Mouse (Mus musculus) gonadal fat pad, adult 2 months (tissue): Measurements from ENCODE around the gene Loxl1. TPM values are rescaled to one million over a fixed set of nuclear protein-coding genes. Genes with fewer than 3 reads are reported as not detected.

Experiments used
- DNase-seq: peaks from one replicate; pipeline ENCODE4 v3.0.0-alpha.2; 2012; ENCODE audit warnings: low read depth
- polyA plus RNA-seq: library from polyadenylated mRNA; depleted of rRNA; stranded (reverse); fragments of >200 nt; gene quantifications from 2 replicates; pipeline ENCODE4 v1.2.3, GENCODE M21; 2012

The Loxl1 gene
- polyA plus RNA-seq, 1 experiment = 74.1 TPM

DNA sequence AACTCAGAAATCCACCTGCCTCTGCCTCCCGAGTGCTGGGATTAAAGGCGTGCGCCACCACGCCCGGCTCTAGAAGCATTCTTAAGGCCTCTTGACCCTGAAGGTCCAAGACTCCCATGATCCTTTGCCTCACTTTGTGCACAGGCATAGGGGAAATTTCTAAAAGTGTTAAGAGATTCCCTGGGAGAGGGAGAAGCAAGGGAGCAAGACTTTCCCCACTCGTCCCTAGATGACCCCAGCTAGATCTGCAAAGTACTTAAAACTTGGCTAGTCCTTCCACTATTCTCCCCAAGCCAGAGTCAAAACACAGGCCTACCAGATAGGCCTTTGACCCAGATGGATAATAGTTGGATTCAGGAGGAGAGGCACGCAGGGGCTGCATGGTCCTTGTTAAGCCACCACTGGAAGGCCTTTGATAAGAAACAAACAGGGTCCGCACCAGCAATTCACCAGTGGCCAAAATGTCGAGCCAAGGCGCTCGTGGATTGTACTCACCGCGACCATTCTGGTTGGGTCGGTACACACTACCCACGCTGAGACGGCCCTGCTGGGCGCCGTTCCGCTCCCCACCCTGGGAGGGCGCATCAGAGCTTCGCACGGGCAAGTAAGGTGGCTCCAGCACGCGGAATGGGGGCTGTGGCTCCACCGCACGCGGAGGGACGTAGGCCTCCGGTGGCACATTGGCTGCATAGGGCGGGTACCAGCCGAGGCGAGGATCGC is 1.6 kb downstream of the Loxl1 start:
- no peak for DNase-seq

DNA sequence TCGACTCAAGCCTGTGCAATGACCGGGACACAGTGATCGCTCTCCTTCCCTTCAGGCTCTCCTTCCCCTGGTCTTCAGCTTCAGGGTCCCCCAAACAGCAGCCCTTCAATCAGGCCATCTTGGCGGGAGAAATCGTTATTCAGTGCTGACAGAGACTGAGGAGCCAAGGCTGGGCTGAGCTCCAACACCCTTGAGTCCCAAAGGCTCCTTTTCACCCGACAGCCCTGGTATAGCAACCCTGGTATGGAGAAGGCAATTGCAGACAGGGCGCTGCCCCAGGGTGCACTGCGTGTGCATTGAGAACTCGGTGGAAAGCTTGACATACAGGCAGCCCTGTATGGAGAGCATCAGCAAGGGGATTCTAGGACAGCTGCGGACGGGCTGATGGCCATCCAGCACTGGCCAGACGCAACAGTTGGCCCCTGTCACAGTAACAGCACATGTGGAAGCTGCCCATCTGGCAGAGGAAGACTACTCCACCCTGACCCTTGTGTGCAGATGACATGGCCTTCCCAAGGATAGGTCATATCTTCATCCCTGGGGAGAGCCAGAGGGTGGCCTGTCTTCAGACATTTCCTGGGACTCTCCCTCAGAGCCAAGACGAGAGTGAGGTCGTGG is 2.8 kb downstream of the Loxl1 start:
- DNase-seq = no peak

DNA sequence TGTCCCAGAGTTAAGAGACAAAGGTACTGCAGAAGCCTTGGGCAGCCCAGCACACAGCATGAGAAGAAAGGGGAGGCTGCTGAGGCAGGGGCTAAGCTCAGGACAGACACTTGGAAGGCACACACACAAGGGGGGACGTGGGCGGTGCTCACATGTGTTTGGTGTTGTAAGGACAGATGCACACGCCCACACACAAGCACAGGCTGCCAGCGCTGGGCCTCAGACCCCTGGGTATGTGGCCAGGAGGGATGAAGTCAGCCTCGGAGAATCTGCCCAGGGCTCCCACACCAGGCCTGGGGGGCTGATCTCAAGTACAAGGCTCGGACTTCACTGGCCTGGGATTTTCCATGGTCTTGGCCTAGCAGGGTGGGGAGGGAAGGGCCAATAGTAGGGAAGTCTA is 4.6 kb downstream of the Loxl1 start:
- DNase-seq = no peak

DNA sequence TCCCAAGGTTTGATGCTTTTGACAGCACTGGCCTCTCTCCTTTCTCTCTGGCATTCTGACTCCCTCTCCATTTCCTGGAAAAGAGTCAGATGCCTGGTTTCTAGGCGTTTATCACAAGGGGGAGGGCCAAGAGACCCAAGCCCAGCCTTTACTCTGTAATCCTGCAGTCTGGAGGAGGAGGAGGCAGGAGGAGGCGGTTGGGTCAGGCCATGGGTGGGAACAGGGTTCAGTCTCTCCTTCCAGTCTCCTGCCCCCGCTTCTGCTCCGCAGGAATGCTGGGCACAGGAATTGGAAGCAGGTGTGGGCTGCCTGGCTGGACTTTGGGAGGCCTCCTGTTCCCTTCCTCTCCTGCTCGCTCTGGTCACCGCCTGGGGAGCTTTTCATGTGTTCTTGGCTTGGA is 7.3 kb downstream of the Loxl1 start:
- DNase-seq = no peak

DNA sequence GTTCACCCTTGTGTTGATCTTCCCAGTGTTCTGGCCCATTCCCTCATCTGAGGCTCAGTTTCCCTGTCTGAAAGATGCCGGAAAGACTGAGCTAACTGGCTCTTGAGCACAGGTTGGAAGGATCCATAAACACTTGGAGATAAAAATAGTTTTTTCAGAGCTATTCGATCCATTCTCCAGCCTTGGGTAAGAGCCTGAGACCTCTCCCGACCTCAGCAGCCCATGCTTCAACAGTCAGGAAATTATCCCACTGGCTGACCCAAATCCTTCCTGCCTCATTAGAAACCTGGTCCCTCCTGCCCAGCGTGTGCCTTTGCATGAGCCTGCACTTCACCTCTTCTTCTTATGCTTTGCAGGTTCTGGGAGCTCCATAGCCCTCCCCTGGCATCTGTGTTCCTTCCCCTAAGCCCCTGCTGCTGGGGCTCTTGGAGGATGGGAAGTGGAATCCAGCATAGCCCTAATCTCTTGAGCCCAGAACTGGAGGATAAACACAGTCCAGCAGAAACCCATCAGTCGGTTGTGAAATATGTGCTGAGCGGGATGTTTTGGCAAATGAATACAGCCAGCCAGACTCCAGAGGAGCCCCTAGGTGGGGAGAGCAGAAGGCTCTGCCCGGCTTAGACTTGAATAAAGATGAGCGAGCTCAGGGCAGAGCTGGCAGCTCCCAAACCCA is 9.3 kb downstream of the Loxl1 start:
- DNase-seq = no peak

- DNase-seq = no peak
These were observed 9.9 kb downstream of the Loxl1 start for GRCm38 (mm10) chr9:58303115-58303514.

GRCm38 (mm10) chr9:58299356-58299799 is 13.6 kb downstream of the Loxl1 start:
- DNase-seq = no peak

GRCm38 (mm10) chr9:58297961-58298477 is 15.0 kb downstream of the Loxl1 start:
- no peak for DNase-seq

GRCm38 (mm10) chr9:58297065-58297464 is 15.9 kb downstream of the Loxl1 start:
- no peak for DNase-seq

DNA sequence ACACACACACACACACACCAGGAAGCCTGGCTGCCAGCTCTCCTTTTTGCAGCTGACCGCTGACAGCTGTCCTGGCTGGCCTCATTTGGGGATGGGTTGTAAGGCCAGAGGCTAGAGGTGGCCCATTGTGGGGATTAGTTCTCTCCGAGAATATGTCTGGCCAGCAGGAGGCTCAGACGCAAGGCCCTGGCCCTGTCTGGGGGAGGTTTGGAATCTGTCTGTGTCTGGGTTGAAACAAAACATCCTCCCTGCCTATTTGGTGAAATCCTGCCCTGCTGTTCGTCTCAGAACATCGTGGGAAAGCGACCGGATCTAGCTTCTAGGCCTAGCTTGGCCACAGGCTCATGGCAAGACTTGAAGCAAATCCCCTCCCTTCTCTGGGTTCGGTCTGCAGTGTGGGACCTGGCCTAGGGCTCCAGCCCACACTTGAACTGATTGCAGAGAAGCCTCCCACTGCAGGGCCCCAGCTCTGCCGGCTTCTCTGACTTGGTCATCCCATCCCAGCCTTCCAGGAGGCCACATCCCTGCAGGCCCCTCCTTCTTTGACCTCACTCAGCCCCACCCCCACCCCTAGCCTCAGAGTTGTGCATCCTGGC is 17.1 kb downstream of the Loxl1 start:
- DNase-seq = no peak

DNA sequence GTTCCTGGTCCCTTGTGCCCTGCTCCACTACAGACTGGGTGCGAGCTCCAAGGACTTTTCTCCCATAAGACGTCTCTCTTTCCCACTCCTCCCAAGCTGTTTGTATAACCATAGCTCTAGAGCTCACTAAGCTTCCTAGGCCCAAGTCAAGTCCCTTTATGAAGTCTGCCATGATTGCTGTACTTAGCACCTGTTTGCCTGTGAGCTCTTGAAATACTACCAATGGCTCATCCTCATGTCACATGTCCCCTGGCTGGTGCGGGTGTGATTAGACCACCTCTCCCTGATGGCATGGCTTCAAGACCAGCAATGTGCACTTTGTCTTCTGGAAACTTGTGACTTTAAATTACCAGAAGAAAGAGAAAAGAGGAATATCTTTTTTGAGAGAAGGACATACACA is 17.6 kb downstream of the Loxl1 start:
- no peak for DNase-seq

DNA sequence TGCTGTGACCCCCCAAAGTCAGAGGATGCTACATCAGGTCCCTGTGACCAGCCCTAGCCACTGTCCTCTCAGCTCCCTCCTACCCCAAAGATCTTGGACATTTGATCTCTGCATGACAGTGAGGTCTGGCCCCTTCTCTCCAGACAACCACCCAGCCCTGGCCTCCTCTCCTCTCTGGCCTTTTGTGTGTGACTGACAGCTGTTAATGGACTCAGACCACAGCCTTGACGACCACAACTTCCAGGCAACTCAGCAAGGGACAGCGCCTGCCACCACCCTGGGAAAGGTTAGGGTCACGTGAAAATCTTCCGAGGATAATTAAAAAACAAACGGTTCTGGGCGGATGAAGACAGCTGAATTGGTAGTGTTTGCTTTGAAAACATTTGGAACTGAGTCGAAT is 18.5 kb downstream of the Loxl1 start:
- no peak for DNase-seq

GRCm38 (mm10) chr9:58289901-58290300 is 23.1 kb downstream of the Loxl1 start:
- DNase-seq = no peak

DNA sequence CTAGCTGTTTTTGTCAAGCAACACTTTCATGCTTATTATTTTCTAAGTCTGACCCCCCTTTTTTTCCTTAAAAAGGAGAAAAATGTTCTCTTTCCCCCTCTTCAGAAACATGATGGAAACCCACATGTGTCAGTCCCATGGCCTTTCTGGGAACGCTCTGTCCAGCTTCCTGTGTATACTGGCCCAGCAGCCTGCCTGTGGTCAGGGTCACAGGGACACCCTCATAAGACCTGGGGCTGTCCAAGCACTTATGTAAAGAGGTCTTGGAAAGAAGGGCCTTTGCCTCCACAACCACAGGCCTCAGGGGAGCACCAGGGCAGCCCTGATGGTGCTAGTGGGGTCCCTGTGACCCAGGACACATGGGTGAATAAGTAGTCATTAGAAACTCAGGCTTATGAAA is 23.9 kb downstream of the Loxl1 start:
- DNase-seq = no peak

DNA sequence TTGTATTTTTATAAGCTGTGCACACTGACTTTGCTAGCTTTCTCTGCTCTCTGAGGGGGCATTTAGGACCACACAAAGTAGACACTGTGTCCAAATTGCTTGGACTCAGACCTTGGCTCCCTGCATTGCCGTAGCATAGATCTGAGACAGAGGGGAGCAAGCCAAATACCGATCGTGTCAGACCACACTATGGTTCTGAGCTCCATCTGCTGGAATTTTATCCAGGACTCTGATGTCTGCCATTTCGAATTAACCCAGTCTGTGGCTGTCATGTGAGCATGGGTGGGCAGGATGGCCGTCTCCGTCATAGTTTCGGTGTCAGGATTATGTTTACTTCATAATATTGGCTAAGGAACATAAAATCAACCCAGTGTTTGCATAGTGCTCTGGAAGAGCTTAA is 29.6 kb downstream of the Loxl1 start:
- no peak for DNase-seq

DNA sequence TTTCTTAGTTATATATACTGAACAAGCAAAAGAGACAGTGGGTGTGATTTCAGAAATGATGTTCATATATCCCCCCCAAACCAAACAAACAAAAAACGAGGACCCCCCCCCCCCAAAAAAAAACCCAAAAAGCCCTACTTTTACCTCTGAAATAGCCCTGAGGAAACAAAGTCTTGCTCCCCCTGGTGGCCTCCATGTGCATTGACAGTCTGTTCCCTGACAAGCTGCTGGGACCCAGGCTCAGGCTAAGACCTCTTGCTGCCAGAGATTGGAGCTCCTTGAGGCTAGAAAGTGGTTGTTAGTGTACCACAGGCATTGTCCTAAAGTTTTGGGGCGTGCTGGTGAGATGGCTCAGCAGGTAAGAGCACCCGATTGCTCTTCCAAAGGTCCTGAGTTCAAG is 31.4 kb downstream of the Loxl1 start:
- DNase-seq = no peak

DNA sequence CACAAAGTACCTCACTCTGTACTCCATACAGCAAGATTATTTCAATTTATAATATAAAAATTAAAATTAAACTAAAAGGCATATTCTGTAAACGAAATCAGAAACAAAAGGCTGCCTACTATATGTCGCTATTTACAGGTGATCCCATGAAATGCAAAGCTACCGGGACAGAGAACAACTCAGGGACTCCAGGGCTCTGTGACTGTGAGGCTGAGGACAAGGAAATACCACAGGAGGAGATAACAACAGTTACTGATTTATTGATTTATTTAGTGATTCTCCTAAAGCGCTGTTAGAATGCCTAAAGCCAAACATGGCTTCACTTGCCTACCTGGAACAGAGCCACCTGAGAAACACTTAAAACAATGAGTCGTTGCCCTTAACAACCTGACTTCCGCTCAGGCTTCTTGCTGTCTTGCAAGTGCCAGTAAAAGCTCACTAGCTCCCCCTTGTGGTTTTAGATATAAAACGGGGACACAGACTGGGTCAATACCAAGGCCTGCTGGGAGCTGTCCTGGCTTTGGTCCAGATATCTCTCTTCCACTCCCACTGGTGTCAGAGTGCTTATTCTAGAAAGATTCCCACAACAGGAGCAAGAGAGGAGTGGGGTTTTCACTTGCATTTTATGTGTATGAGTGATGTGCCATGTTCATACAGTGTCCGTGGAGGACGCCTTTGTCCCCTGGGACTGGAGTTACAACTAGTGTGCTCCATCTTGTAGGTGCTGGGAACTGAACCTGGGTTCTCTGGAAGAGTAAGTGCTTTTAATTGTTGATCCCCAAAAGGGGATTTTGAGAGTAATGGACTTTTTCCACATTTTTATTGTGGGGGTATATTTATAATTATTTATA is 32.5 kb downstream of the Loxl1 start:
- peak; percentile 42 for DNase-seq

DNA sequence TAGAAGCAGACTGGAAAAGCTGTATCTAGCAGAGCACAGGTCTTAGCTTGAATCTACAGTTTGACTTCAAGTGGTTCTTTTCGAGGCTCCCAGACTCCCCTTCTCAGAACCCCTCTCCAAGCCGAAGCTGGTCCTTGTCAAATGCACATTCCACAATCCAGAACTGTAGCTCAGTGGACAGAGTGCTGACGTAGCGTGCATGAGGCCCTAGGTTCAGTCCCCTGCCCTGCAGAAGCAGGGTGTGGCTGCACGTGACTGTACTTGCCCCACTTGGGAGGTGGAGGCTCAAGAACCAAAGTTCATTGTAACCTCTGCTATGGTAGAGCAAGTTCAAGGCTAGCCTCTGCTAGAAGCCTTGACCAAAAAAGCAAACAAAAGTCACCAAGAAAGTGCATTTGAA is 33.2 kb downstream of the Loxl1 start:
- no peak for DNase-seq

DNA sequence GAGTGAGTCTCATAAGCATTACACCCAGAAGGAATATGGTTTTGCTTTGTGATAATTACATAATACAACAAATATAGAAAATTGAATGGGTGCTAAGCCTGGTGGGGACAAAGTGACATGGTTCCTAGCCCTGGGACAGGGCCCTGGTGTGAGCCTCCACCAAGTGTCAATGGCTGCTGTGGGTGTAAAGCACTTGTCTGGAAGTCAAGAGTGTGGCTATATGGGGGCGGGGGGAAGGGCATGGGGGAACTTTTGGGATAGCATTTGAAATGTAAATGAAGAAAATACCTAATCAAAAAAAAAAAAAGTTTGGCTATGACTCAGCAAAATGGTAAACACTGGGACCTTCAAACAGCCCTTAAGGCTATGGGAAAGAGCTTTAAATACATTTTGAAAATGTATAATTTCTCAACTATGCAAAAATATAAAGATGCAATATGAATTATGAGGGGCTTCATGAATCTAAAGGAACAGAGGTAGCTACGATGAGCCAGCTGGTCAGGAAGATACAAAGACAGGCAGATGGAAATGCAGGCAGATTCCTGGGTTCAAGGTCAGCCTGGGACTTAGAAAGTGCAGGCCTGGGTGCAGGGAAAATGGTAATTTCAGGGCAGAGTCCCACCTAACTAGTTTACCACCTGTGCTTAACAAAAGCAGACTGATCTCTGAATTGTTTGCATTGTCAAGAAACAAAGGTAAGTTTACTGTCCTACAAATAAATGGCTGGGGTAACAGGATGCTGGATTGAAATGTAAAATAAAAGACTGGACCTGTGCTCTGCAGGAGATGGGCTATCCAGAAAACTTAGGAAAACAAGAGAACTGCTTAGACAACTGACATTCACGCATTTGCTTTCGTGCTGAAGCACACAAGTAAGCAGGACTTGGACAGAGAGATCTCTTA is 33.9 kb downstream of the Loxl1 start:
- DNase-seq = no peak

DNA sequence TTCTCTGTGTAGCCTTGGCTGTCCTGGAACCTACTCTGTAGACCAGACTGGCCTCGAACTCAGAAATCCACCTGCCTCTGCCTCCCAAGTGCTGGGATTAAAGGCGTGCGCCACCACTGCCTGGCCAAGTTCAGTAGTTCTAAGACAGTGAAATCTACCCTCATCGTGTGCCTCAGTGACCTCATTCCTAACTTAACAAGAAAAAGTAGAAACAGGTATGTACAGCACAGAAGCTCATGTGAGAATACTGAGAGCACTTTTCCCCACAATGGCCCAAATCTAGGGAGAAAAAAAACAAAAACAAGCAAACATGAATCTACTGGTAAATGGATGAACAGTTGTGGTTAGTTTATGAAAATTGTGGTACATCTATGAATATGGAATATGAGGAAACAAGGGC is 34.7 kb downstream of the Loxl1 start:
- no peak for DNase-seq

GRCm38 (mm10) chr9:58276346-58276745 is 36.6 kb downstream of the Loxl1 start:
- no peak for DNase-seq
